Mouse (Mus musculus) limb, embryonic 10.5 days (tissue): ENCODE results near the gene Prss1. TPM values are rescaled to one million over a fixed set of nuclear protein-coding genes. Genes with fewer than 3 reads are reported as not detected.
"Not testable (repeated sequence)": the region's sequence is repeated elsewhere in the genome, so short reads cannot be mapped to it uniquely, and the experiment has no call there.

Experiments
- DNase-seq: peaks from one replicate; pipeline ENCODE4 v3.0.0-alpha.2; 2017; ENCODE audit warnings: low spot score
- H3K27ac ChIP-seq: fragments of 300-500 bp; sonication (generic); 2 replicates; pipeline ENCODE4 v1.5.1; 2016; ENCODE audit warnings: mild to moderate bottlenecking
- H3K27me3 ChIP-seq: fragments of 300-500 bp; sonication (generic); 2 replicates; pipeline ENCODE4 v1.6.1; 2016; ENCODE audit warnings: low read depth, mild to moderate bottlenecking; ENCODE audit not compliant: poor library complexity, severe bottlenecking
- H3K36me3 ChIP-seq: fragments of 300-500 bp; sonication (generic); 2 replicates; pipeline ENCODE4 v1.6.1; 2016; ENCODE audit warnings: mild to moderate bottlenecking, moderate library complexity
- H3K4me1 ChIP-seq: fragments of 300-500 bp; sonication (generic); 2 replicates; pipeline ENCODE4 v1.6.1; 2016
- H3K4me3 ChIP-seq: fragments of 300-500 bp; sonication (generic); 2 replicates; pipeline ENCODE4 v1.5.1; 2016; ENCODE audit warnings: mild to moderate bottlenecking, moderate library complexity
- H3K9me3 ChIP-seq: fragments of 300-500 bp; sonication (generic); replicated peaks from 2 replicates; pipeline ENCODE4 v1.6.1; 2016; ENCODE audit warnings: mild to moderate bottlenecking
- WGBS: fragments of 180-500 bp; shearing (Covaris S2); methylation state at CpG from one replicate; pipeline ENCODE4 v1.1.7; 2016; 5-methylcytosine and 5-hydroxymethylcytosine counted together
- polyA plus RNA-seq: library from polyadenylated mRNA; unstranded; fragments of >200 nt; fragmentation: Nextera tagmentation; extraction: Ambion mirVana; gene quantifications from 2 replicates; pipeline ENCODE4 v1.2.1, GENCODE M21; 2016

Gene Prss1
- polyA plus RNA-seq = not detected in 2 replicates

DNA sequence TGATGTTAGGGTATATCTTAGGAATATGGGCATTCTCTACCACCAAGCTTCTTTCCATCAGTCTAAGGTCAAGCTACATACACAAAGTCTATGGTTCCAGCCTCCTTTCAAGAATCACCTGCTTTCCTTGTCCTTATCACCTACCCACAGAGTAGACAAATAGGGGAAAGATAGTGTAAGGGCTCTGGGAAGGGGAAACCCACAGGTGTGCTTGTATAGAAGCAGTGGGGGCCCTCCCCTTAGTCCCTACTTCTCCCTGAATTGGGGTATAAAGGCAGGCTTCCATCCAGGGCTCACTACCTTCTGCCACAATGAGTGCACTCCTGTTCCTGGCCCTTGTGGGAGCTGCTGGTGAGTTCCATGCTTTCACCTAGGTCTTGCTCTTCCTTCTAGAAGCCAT is at the start of gene Prss1:
Gene Prss1 (plus strand): TSS at position 301 of the 400 bp plus-strand sequence.
- H3K4me3 ChIP-seq, H3K4me1 ChIP-seq, H3K36me3 ChIP-seq, H3K27me3 ChIP-seq, H3K27ac ChIP-seq, DNase-seq, H3K9me3 ChIP-seq: not testable (repeated sequence)

DNA sequence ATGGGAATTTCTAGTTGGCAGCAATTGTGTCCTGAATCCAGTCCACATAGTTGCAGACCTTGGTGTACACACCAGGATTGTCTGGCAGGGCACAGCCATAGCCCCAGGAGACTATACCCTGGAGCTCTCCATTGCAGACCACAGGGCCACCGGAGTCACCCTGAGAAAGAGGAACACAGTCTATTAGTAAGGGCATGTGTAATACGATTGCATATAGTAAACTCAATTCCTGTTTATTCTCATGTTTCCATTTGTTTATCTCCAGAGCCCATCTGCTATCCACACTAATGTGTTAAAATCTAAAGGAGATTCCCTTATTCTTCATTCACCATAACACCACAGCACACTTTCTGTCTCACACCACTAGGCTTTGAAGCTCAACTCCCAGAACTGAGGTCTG is 16.5 kb upstream of the Prss1 start:
- not testable (repeated sequence) for H3K27me3 ChIP-seq, H3K4me3 ChIP-seq, H3K9me3 ChIP-seq, H3K36me3 ChIP-seq, H3K27ac ChIP-seq, DNase-seq, H3K4me1 ChIP-seq
- WGBS = 82% methylated on average over 2 of the region's 2 CpGs

DNA sequence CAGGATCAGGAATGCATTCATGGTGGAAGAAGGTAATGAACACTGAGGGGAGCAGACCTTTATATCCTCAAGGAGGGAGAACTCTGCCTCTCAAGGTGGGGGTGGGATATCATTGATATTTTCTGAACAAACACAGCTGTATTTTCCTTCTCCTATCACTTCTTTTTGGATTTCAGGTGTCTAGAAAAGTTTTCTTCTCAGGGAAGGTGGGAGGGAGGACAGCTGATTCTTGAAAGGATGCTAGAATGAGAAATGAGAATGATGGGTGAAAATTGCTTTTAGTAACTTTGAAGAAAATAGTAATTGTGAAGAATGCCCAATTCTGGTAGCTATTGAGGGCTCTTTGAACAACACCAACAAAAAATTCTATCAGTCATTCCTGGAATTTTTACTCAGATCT is 12.7 kb upstream of the Prss1 start, which contains the start of gene Gm10334:
Gene Gm10334 (minus strand): TSS at position 101 of the 400 bp plus-strand sequence.
- DNase-seq, H3K36me3 ChIP-seq: not testable (repeated sequence)

DNA sequence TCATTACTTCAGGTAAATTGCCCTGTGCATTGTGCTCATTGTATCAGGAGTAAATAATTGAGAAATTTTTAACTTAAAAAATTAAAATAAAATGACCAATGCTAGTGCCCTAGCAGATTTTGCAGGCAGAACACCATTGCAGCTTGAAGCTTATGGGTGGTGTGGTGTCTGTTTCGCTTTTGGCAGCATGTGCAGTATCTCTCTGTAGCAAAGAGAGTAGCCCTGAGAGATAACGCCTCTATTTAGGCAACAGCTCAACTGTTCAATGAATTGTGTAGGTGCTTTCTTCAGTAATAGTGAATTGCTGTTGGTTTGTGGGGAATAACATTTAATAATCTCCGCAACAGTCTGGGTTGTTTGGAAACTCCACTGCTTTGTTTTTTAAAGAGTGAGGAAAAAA is 40.6 kb downstream of the Prss1 start:
- H3K27ac ChIP-seq = no peak overlapping the region
- H3K9me3 ChIP-seq = no peaks in the 10 kb centered on the region
- no peaks in the 10 kb centered on the region for H3K27me3 ChIP-seq
- no peak overlapping the region for H3K4me3 ChIP-seq
- H3K4me1 ChIP-seq = no peaks in the 10 kb centered on the region
- no peaks in the 10 kb centered on the region for H3K36me3 ChIP-seq
- 92% methylated on average over 3 of the region's 3 CpGs for WGBS
- no peak for DNase-seq

More for the DNA sequence above, 12.7 kb upstream of the Prss1 start, which contains the start of gene Gm10334:
- H3K4me1 ChIP-seq, H3K4me3 ChIP-seq, H3K27me3 ChIP-seq, H3K9me3 ChIP-seq, H3K27ac ChIP-seq: not testable (repeated sequence)

DNA sequence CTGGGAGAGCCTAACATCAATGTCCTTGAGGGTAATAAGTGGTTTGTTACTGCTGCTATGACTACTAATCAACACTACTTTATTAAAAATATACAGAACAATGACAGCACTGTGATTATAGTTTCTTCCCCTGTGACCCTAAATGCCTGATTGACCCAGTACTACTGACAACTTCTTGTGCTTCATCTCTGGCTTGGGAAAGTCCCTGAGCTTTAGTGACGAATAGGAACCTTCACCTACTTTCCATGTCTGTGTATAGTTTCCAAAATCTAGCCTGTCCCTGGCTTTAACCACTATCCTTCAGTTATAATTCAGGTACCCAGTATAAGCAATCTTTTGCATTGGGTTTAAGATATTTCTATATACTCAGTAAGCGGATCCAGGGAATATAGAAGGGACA is 46.2 kb downstream of the Prss1 start:
- no peaks in the 10 kb centered on the region for H3K9me3 ChIP-seq
- no peaks in the 10 kb centered on the region for H3K4me1 ChIP-seq
- H3K27me3 ChIP-seq = no peaks in the 10 kb centered on the region
- no peaks in the 10 kb centered on the region for H3K36me3 ChIP-seq
- DNase-seq = no peak
- 88% methylated on average over 2 of the region's 2 CpGs for WGBS
- H3K27ac ChIP-seq = no peak overlapping the region
- no peak overlapping the region for H3K4me3 ChIP-seq

DNA sequence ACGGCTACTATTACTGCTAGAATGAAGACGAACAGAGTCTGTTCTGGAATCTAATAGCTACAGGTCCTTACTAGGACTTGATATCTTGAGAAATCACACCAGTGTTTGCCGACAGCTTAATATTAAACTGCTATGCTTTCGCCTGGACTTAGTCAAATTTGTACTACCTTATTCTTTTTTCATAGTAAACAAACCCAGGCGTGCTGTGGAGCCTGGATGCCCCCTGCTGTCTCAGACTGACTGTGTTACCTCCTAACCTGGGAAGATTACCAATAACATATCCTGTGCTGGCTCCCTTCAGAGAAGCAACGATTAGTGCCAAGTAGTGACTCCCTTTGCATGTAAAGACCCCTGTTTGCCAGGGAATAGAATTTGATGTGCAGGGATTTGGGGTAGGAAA is 46.6 kb downstream of the Prss1 start:
- no peak for DNase-seq
- 79% methylated on average over 6 of the region's 6 CpGs for WGBS
- Histone ChIP-seq H3K4me3 (no peak overlapping the region), H3K4me1 (no peaks in the 10 kb centered on the region), H3K27ac (no peak overlapping the region), H3K36me3 (no peaks in the 10 kb centered on the region), H3K9me3 (no peaks in the 10 kb centered on the region), H3K27me3 (no peaks in the 10 kb centered on the region)

Other genes starting within 250 kb of the Prss1 start
- gene Try4, start 156.7 kb upstream of the Prss1 start, polyA plus RNA-seq = not detected in 2 replicates
- gene Try5, start 142.1 kb upstream of the Prss1 start, polyA plus RNA-seq = not detected in 2 replicates
- gene Try10, start 104.8 kb upstream of the Prss1 start, polyA plus RNA-seq = not detected in 2 replicates
- not detected in 2 replicates for gene Prss3, start 81.3 kb upstream of the Prss1 start, polyA plus RNA-seq
- gene Gm5771, start 66.6 kb upstream of the Prss1 start, polyA plus RNA-seq = not detected in 2 replicates
- not detected in 2 replicates for gene Gm10334, start 12.8 kb upstream of the Prss1 start, polyA plus RNA-seq
- gene Prss2, start 62.9 kb downstream of the Prss1 start, polyA plus RNA-seq = not detected in 2 replicates
- 15.1 and 19.1 TPM in 2 replicates for gene Ephb6, start 146.6 kb downstream of the Prss1 start, polyA plus RNA-seq
- gene Trpv6, start 177.5 kb downstream of the Prss1 start, polyA plus RNA-seq = 0.21 and 0.31 TPM in 2 replicates
- not detected in 2 replicates for gene Trpv5, start 221.8 kb downstream of the Prss1 start, polyA plus RNA-seq
- gene Llcfc1, start 225.5 kb downstream of the Prss1 start, polyA plus RNA-seq = not detected in 2 replicates
- 7.0 TPM in 2 replicates for gene Kel, start 245.4 kb downstream of the Prss1 start, polyA plus RNA-seq